8 mouse cellular contexts compared by ENCODE assay signal in genomic region chr9:65909837-65910236, GRCm38 (mm10). TPM values are rescaled to one million over a fixed set of nuclear protein-coding genes. Genes with fewer than 3 reads are reported as not detected.
DNase-seq lines count a peak whose midpoint lies in the region; ATAC-seq and TF ChIP-seq lines count a peak whose summit lies in the region.

No protein-coding gene starts in this region.

- peaks cover 13% of the 10 kb centered on the region for H3K36me3 ChIP-seq in lung, embryonic 14.5 days (ENCODE audit: insufficient read depth)
- no peaks in the 10 kb centered on the region for H3K36me3 ChIP-seq in embryonic facial prominence, embryonic 15.5 days
- H3K36me3 ChIP-seq in intestine, postnatal 0 days (ENCODE audit: control insufficient read depth, insufficient read depth) = no peaks in the 10 kb centered on the region
- H3K36me3 ChIP-seq in neural tube, embryonic 14.5 days (ENCODE audit: control insufficient read depth, insufficient read depth, low read length) = no peaks in the 10 kb centered on the region

- ATAC-seq in lung, embryonic 14.5 days (ENCODE audit: insufficient read depth) = no peak
- ATAC-seq in embryonic facial prominence, embryonic 15.5 days (ENCODE audit: insufficient number of reproducible peaks, low FRiP score, low TSS enrichment, low read depth) = no peak
- ATAC-seq in intestine, postnatal 0 days = no peak
- no peak for ATAC-seq in neural tube, embryonic 14.5 days (ENCODE audit: low read depth)

- DNase-seq in lung, embryonic 14.5 days = no peak
- DNase-seq in lung, postnatal 14 days = no peak
- DNase-seq in layer of hippocampus, adult 9-11 months = no peak
- no peak for DNase-seq in adrenal gland, adult (ENCODE audit: inconsistent age in 2 of 2, low spot score in 1 of 2)
- no peak for DNase-seq in adrenal gland, postnatal 14 days

- H3K27me3 ChIP-seq in lung, embryonic 14.5 days (ENCODE audit: insufficient read depth, low read length) = no peaks in the 10 kb centered on the region
- H3K27me3 ChIP-seq in embryonic facial prominence, embryonic 15.5 days = no peaks in the 10 kb centered on the region
- H3K27me3 ChIP-seq in intestine, postnatal 0 days (replicated peaks; ENCODE audit: control insufficient read depth, insufficient read depth, low read length) = no peaks in the 10 kb centered on the region
- no peaks in the 10 kb centered on the region for H3K27me3 ChIP-seq in neural tube, embryonic 14.5 days (ENCODE audit: control insufficient read depth, insufficient read depth, low read length)

- H3K4me3 ChIP-seq in lung, embryonic 14.5 days (ENCODE audit: low read depth, low read length) = peak overlapping the region; percentile 82
- H3K4me3 ChIP-seq in embryonic facial prominence, embryonic 15.5 days (replicated peaks) = peak overlapping the region; percentile 83
- H3K4me3 ChIP-seq in intestine, postnatal 0 days (ENCODE audit: low read depth, low read length) = peak overlapping the region; percentile 86
- H3K4me3 ChIP-seq in neural tube, embryonic 14.5 days (ENCODE audit: low read depth, low read length) = peak overlapping the region; percentile 81

- H3K27ac ChIP-seq in lung, embryonic 14.5 days (ENCODE audit: low read depth) = peak overlapping the region; percentile 87
- peak overlapping the region; percentile 96 for H3K27ac ChIP-seq in embryonic facial prominence, embryonic 15.5 days (replicated peaks)
- H3K27ac ChIP-seq in intestine, postnatal 0 days (ENCODE audit: low read depth, low read length) = peak overlapping the region; percentile 82; the same call in 1 of the 2 replicates
- peak overlapping the region; percentile 75; the same call in 1 of the 2 replicates for H3K27ac ChIP-seq in neural tube, embryonic 14.5 days (ENCODE audit: low read depth, low read length)

- H3K4me2 ChIP-seq in lung, embryonic 14.5 days = peak overlapping the region; percentile 84
- peak overlapping the region; percentile 71 for H3K4me2 ChIP-seq in embryonic facial prominence, embryonic 15.5 days (replicated peaks)
- peak overlapping the region; percentile 94 for H3K4me2 ChIP-seq in intestine, postnatal 0 days (replicated peaks; ENCODE audit: low read depth)
- peak overlapping the region; percentile 78 for H3K4me2 ChIP-seq in neural tube, embryonic 14.5 days (ENCODE audit: low read depth, low read length)

- H3K9me3 ChIP-seq in lung, embryonic 14.5 days (ENCODE audit: low read depth, low read length) = no peaks in the 10 kb centered on the region
- no peaks in the 10 kb centered on the region for H3K9me3 ChIP-seq in embryonic facial prominence, embryonic 15.5 days (replicated peaks)
- no peaks in the 10 kb centered on the region for H3K9me3 ChIP-seq in intestine, postnatal 0 days (ENCODE audit: control insufficient read depth)
- H3K9me3 ChIP-seq in neural tube, embryonic 14.5 days (ENCODE audit: control insufficient read depth, low read length) = no peaks in the 10 kb centered on the region

- 8% methylated on average over 4 of the region's 4 CpGs for WGBS in lung, embryonic 14.5 days
- 3% methylated on average over 4 of the region's 4 CpGs for WGBS in embryonic facial prominence, embryonic 15.5 days
- 5% methylated on average over 4 of the region's 4 CpGs for WGBS in intestine, postnatal 0 days
- WGBS in neural tube, embryonic 14.5 days = 9% methylated on average over 4 of the region's 4 CpGs

- peak overlapping the region; percentile 80 for H3K9ac ChIP-seq in lung, embryonic 14.5 days
- H3K9ac ChIP-seq in embryonic facial prominence, embryonic 15.5 days = peak overlapping the region; percentile 74
- H3K9ac ChIP-seq in intestine, postnatal 0 days (ENCODE audit: low read depth, low read length) = peak overlapping the region; percentile 83
- peak overlapping the region; percentile 73 for H3K9ac ChIP-seq in neural tube, embryonic 14.5 days (replicated peaks; ENCODE audit: low read depth, low read length)

- 0 out of 2 replicates have a peak, but pooled peaks cover 2% of the 10 kb centered on the region for H3K4me1 ChIP-seq in lung, embryonic 14.5 days (ENCODE audit: insufficient read depth)
- H3K4me1 ChIP-seq in embryonic facial prominence, embryonic 15.5 days = peaks cover 10% of the 10 kb centered on the region; the same call in 1 of the 2 replicates
- H3K4me1 ChIP-seq in intestine, postnatal 0 days (replicated peaks; ENCODE audit: control insufficient read depth, insufficient read depth, low read length) = no peaks in the 10 kb centered on the region
- peaks cover 6% of the 10 kb centered on the region; the same call in 1 of the 2 replicates for H3K4me1 ChIP-seq in neural tube, embryonic 14.5 days (ENCODE audit: control insufficient read depth, insufficient read depth, low read length)

- no peak for TF ChIP-seq CTCF in lung, embryonic 14.5 days (IDR thresholded peaks at IDR 0.05; ENCODE audit: low read depth)
- no peak for TF ChIP-seq CTCF in intestine, postnatal 0 days (IDR thresholded peaks at IDR 0.05; ENCODE audit: low read depth)

RNA-seq across cellular contexts. Expression of gene Csnk1g1, which starts 1.1 kb away (rescaled TPM):
- 19.2 and 19.5 TPM in 2 replicates for polyA plus RNA-seq in lung, embryonic 14.5 days (2014; fragmentation: Nextera tagmentation; extraction: Ambion mirVana)
- polyA plus RNA-seq in embryonic facial prominence, embryonic 15.5 days (2015; fragmentation: Nextera tagmentation; extraction: Ambion mirVana) = 15.7 and 18.0 TPM in 2 replicates
- polyA plus RNA-seq in intestine, postnatal 0 days (2015; fragmentation: Nextera tagmentation; extraction: Ambion mirVana) = 5.7 and 7.2 TPM in 2 replicates
- 27.8 and 30.2 TPM in 2 replicates for polyA plus RNA-seq in neural tube, embryonic 14.5 days (2014; fragmentation: Nextera tagmentation; extraction: Ambion mirVana)
- 18.8 and 24.2 TPM in 2 replicates for total RNA-seq in adrenal gland, postnatal 14 days (2021)

RNA-seq across cellular contexts. Expression of gene Trip4, which starts 1.2 kb away (rescaled TPM):
- 32.5 and 34.0 TPM in 2 replicates for polyA plus RNA-seq in lung, embryonic 14.5 days (2014; fragmentation: Nextera tagmentation; extraction: Ambion mirVana)
- polyA plus RNA-seq in embryonic facial prominence, embryonic 15.5 days (2015; fragmentation: Nextera tagmentation; extraction: Ambion mirVana) = 31.8 and 38.1 TPM in 2 replicates
- polyA plus RNA-seq in intestine, postnatal 0 days (2015; fragmentation: Nextera tagmentation; extraction: Ambion mirVana) = 13.1 and 13.4 TPM in 2 replicates
- polyA plus RNA-seq in neural tube, embryonic 14.5 days (2014; fragmentation: Nextera tagmentation; extraction: Ambion mirVana) = 36.5 and 37.2 TPM in 2 replicates
- total RNA-seq in adrenal gland, postnatal 14 days (2021) = 28.1 and 32.7 TPM in 2 replicates

RNA-seq across cellular contexts. Expression of gene Pclaf, which starts 19.8 kb away (rescaled TPM):
- polyA plus RNA-seq in lung, embryonic 14.5 days (2014; fragmentation: Nextera tagmentation; extraction: Ambion mirVana) = 259 and 263 TPM in 2 replicates
- 135 and 145 TPM in 2 replicates for polyA plus RNA-seq in embryonic facial prominence, embryonic 15.5 days (2015; fragmentation: Nextera tagmentation; extraction: Ambion mirVana)
- 51.6 and 54.5 TPM in 2 replicates for polyA plus RNA-seq in intestine, postnatal 0 days (2015; fragmentation: Nextera tagmentation; extraction: Ambion mirVana)
- 14.7 and 18.6 TPM in 2 replicates for polyA plus RNA-seq in neural tube, embryonic 14.5 days (2014; fragmentation: Nextera tagmentation; extraction: Ambion mirVana)
- 16.7 and 19.6 TPM in 2 replicates for total RNA-seq in adrenal gland, postnatal 14 days (2021)
